Mouse (Mus musculus): ENCODE measurements around the gene Gm3115. TPM values are rescaled to one million over a fixed set of nuclear protein-coding genes. Genes with fewer than 3 reads are reported as not detected.
"Not testable (repeated sequence)": the region's sequence is repeated elsewhere in the genome, so short reads cannot be mapped to it uniquely, and the experiment has no call there.

Gm3115 gene
- total RNA-seq (2021): under 1 TPM; 0.34 to 0.35 TPM
- long read RNA-seq, experiment 1: 0 reads
- long read RNA-seq, experiment 2: 0 reads

DNA sequence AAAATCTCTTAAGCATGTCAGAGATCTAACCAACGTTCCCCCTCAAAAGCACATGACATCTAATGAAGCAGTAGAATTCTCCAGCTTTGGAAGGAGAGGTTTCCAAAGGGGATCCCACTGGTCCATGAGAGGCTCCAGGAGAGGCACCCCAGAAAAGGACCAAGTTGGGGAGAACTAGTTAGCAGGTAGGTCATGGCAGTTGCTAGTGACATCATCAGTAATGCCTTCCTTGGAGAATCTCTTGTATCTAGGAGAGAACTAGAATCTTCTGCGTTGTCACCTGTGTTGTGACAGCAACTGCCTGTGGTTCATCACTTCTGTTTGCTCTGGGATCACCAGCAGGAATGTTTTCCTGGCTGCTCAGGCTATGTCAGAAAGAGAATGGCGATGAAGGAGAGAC lies at the start of gene Gm3115:
Gene Gm3115, plus strand, starts transcription at position 301 of the 400 bp plus-strand sequence.
- H3K27ac ChIP-seq; DNase-seq (ENCODE audit: extremely low spot score in 1 of 2, low spot score in 2 of 2); H3K4me3 ChIP-seq; intact Hi-C loops (cut with DNase I): not testable (repeated sequence)

DNA sequence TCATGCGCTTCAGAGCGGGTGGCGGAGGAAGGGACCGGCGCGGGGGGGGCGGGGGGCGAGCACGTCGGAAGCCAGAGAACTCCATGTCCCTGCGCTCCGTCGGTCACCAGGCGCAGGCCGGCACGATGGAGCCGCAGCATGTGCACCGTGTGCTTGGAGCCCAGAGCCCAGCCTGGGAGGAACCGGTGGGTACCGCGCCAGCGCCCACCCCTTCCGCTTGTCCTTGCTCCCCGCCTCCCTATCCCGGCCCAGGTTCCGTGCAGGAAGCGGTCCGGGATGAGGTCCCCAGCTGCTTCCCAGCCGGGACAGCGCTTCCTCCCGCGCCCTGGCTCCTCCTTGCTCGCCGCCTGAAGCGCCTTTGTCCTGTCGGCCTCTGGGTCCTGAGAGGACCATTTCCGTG lies 26.5 kb downstream of the Gm3115 start, which contains the start of gene Gm8108:
Gene Gm8108, plus strand, starts transcription at position 101 of the 400 bp plus-strand sequence.
- H3K4me3 ChIP-seq; H3K27ac ChIP-seq; DNase-seq (ENCODE audit: extremely low spot score in 1 of 2, low spot score in 2 of 2); intact Hi-C loops (cut with DNase I): not testable (repeated sequence)

DNA sequence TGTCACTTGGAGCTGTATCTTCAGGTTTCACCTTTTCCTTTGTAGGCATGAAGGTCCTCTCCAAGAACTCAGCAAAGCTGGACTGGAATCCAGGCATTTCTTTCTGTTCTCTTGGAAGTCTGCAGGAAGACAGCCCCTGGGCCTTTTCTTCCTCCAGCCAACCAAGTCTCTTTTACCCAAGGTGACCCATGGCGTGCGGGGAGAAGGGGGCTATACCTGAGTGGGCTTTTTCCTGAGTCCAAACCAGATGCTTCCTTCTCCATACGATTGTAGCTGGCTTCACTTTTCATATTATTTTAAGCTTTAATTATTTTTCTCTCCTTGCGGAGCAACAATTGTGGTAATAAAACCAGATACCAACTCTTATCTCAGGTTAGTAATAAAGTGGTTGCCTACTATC lies 57.7 kb downstream of the Gm3115 start:
- DNase-seq (ENCODE audit: extremely low spot score in 1 of 2, low spot score in 2 of 2); intact Hi-C loops (cut with DNase I); H3K4me3 ChIP-seq; H3K27ac ChIP-seq: not testable (repeated sequence)

Other genes starting within 250 kb of the Gm3115 start
- under 1 TPM in 1 of 2 experiments, not detected in 1; 0.27 TPM for gene Gm3033, start 237.9 kb upstream of the Gm3115 start, total RNA-seq (2021)
- not detected for gene Gm2916, start 199.9 kb upstream of the Gm3115 start, total RNA-seq (2021)
- gene Gm3029, start 152.4 kb upstream of the Gm3115 start, total RNA-seq (2021): not detected
- not detected for gene Gm3095, start 120.6 kb upstream of the Gm3115 start, total RNA-seq (2021)
- gene Gm3099, start 85.7 kb upstream of the Gm3115 start, total RNA-seq (2021): not detected
- gene Gm5796, start 60.2 kb upstream of the Gm3115 start, total RNA-seq (2021): 1 to 10 TPM; 2.0 to 2.8 TPM
- 1 to 10 TPM; 1.8 to 3.2 TPM for gene Gm8108, start 26.4 kb downstream of the Gm3115 start, total RNA-seq (2021)
- not detected for gene Gm3127, start 80.9 kb downstream of the Gm3115 start, total RNA-seq (2021)
- gene Gm2974, start 98.5 kb downstream of the Gm3115 start, total RNA-seq (2021): under 1 TPM; 0.42 to 0.50 TPM
- gene Gm3138, start 165.5 kb downstream of the Gm3115 start, total RNA-seq (2021): not detected
- not detected for gene Gm3149, start 233.2 kb downstream of the Gm3115 start, total RNA-seq (2021)